Mouse (Mus musculus): ENCODE measurements around the gene Kif20b. TPM values are rescaled to one million over a fixed set of nuclear protein-coding genes. Genes with fewer than 3 reads are reported as not detected.

Gene Kif20b
- 10 to 100 TPM; 11.9 to 15.5 TPM for polyA plus RNA-seq (2017; shearing (Covaris generic))

GRCm38 (mm10) chr19:34921652-34922602, at the start of gene Kif20b:
TSS of gene Kif20b (plus strand) at chr19:34922361.

GRCm38 (mm10) chr19:34878603-34879541, 43.3 kb upstream of the Kif20b start, which contains the start of gene Pank1:
TSS of gene Pank1 (minus strand) at chr19:34879455.

Other genes starting within 250 kb of the Kif20b start
- not detected for gene Slc16a12, start 175.1 kb upstream of the Kif20b start, polyA plus RNA-seq (2017; shearing (Covaris generic))
- 1 to 10 TPM in 1 of 2 experiments, under 1 TPM in 1; 0.73 to 2.5 TPM for gene Pank1, start 42.9 kb upstream of the Kif20b start, polyA plus RNA-seq (2017; shearing (Covaris generic))